Mouse (Mus musculus): ENCODE results near the gene Vps45. TPM values are rescaled to one million over a fixed set of nuclear protein-coding genes. Genes with fewer than 3 reads are reported as not detected.

Gene Vps45
- polyA plus RNA-seq, 1 experiment from 2014 or later = 28.5 TPM

DNA sequence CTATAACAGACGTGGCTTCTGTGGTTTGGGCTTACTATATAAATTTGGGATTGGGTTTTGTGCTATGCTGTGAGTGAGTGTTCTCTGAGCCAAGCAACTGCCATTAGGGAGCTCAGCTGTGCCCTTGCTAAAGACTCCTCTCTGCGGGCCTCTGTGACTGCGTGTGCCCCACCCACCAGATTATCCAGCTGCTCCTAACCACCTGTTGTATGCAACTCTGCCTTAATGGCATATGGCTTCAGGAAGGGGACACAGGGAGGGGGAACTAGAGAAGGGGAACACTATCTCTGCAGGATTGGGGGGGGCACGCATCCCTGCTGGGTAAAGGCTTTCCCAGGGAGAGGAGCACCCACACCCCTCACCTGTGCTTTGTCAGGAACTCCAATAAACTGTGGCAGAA, 25.2 kb downstream of the Vps45 start:
- ATAC-seq = no peak
- H3K4me2 ChIP-seq (ENCODE audit: low read depth, low read length) = no peak overlapping the region
- H3K9ac ChIP-seq (ENCODE audit: low read depth, low read length) = no peak overlapping the region
- H3K27me3 ChIP-seq (replicated peaks; ENCODE audit: control insufficient read depth, insufficient read depth, low read length) = no peaks in the 10 kb centered on the region
- H3K4me1 ChIP-seq (ENCODE audit: control insufficient read depth, insufficient read depth, low read length) = no peaks in the 10 kb centered on the region; the same call in 1 of the 2 replicates
- WGBS = 71% methylated on average over 4 of the region's 4 CpGs
- H3K27ac ChIP-seq (ENCODE audit: low read length) = no peak overlapping the region
- no peak overlapping the region for H3K4me3 ChIP-seq (ENCODE audit: low read length)
- H3K9me3 ChIP-seq (ENCODE audit: control insufficient read depth, low read length) = no peaks in the 10 kb centered on the region
- 0 out of 2 replicates have a peak, but pooled peaks cover 2% of the 10 kb centered on the region for H3K36me3 ChIP-seq (ENCODE audit: control insufficient read depth, insufficient read depth, low read length)

DNA sequence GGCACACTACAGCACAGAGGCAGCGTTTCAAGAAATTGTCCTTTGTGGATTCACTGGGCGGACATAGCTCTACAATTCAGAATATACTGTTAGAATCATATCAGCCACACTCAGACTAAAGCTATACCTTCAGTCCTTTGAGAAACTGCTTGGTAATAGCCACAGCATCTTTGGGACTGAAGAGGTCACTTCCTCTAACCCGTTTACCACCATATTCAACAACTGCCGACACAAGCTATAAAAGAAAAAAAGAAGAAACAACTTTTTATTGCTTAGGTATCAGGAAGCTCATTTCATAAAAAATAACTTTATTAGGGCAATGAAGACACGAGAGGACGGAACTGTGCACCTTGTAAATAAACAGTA, 25.6 kb downstream of the Vps45 start:
- Histone ChIP-seq H3K36me3 (ENCODE audit: control insufficient read depth, insufficient read depth, low read length) (0 out of 2 replicates have a peak, but pooled peaks cover 2% of the 10 kb centered on the region), H3K27ac (ENCODE audit: low read length) (no peak overlapping the region), H3K9ac (ENCODE audit: low read depth, low read length) (no peak overlapping the region), H3K27me3 (replicated peaks; ENCODE audit: control insufficient read depth, insufficient read depth, low read length) (no peaks in the 10 kb centered on the region), H3K4me2 (ENCODE audit: low read depth, low read length) (no peak overlapping the region), H3K4me3 (ENCODE audit: low read length) (no peak overlapping the region), H3K9me3 (ENCODE audit: control insufficient read depth, low read length) (no peaks in the 10 kb centered on the region), H3K4me1 (ENCODE audit: control insufficient read depth, insufficient read depth, low read length) (no peaks in the 10 kb centered on the region; the same call in 1 of the 2 replicates)
- 77% methylated on average over 6 of the region's 6 CpGs for WGBS
- no peak for ATAC-seq

DNA sequence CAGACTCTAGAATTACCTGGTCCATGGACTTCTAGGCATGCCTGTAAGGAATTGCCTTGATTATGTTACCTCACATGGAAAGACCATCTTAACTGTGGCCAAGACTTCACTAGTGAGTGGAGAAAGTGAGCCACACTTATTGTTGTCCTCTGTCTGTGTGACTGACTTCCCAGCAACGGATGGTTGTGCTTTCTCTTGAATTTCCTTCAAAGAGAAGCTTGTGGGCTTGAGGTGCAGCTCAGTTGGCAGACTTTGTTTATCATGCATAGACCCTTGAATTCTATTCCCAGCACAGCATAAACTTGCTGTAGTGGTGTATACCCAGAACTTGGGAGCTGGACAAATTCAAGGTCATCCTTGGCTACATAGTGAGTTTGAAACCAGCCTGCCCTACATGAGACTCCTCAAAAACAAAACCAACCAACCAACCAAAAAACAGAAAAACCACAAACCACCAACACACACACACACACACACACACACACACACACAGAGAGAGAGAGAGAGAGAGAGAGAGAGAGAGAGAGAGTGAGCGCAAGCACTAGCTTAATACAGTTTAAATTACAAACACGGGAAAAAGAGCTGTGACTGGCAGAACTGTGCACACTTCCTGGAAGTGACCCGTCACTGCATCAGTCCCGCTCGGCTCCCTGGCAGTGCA, 26.1 kb downstream of the Vps45 start:
- Histone ChIP-seq H3K27me3 (replicated peaks; ENCODE audit: control insufficient read depth, insufficient read depth, low read length) (no peaks in the 10 kb centered on the region), H3K9ac (ENCODE audit: low read depth, low read length) (no peak overlapping the region), H3K4me3 (ENCODE audit: low read length) (no peak overlapping the region), H3K27ac (ENCODE audit: low read length) (no peak overlapping the region), H3K36me3 (ENCODE audit: control insufficient read depth, insufficient read depth, low read length) (0 out of 2 replicates have a peak, but pooled peaks cover 2% of the 10 kb centered on the region), H3K4me2 (ENCODE audit: low read depth, low read length) (no peak overlapping the region), H3K9me3 (ENCODE audit: control insufficient read depth, low read length) (no peaks in the 10 kb centered on the region), H3K4me1 (ENCODE audit: control insufficient read depth, insufficient read depth, low read length) (no peaks in the 10 kb centered on the region; the same call in 1 of the 2 replicates)
- 81% methylated on average over 6 of the region's 6 CpGs for WGBS
- no peak for ATAC-seq

DNA sequence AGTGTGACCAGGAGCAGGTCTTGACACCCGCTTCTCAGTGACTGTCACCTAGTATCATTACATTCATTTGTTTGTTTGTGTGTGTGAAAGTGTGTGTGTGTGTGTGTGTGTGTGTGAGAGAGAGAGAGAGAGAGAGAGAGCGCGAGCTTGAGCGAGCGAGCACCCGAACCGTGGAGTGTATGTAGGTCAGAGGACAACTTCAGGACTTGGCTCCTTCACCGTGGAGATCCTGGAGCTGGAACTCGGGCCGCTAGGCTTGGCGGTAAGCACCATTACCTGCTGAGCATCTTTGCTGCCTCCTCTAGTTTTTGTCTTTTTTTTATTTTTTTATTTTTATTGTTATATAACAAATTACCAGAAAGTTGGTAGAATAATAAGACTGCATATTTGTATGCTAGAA, 28.5 kb downstream of the Vps45 start:
- H3K27me3 ChIP-seq (replicated peaks; ENCODE audit: control insufficient read depth, insufficient read depth, low read length) = no peaks in the 10 kb centered on the region
- ATAC-seq = no peak
- no peaks in the 10 kb centered on the region for H3K9me3 ChIP-seq (ENCODE audit: control insufficient read depth, low read length)
- H3K36me3 ChIP-seq (ENCODE audit: control insufficient read depth, insufficient read depth, low read length) = no peaks in the 10 kb centered on the region
- WGBS = 92% methylated on average over 11 of the region's 11 CpGs
- H3K4me3 ChIP-seq (ENCODE audit: low read length) = no peak overlapping the region
- no peak overlapping the region for H3K9ac ChIP-seq (ENCODE audit: low read depth, low read length)
- H3K4me2 ChIP-seq (ENCODE audit: low read depth, low read length) = no peak overlapping the region
- H3K27ac ChIP-seq (ENCODE audit: low read length) = no peak overlapping the region
- no peaks in the 10 kb centered on the region; the same call in 1 of the 2 replicates for H3K4me1 ChIP-seq (ENCODE audit: control insufficient read depth, insufficient read depth, low read length)

DNA sequence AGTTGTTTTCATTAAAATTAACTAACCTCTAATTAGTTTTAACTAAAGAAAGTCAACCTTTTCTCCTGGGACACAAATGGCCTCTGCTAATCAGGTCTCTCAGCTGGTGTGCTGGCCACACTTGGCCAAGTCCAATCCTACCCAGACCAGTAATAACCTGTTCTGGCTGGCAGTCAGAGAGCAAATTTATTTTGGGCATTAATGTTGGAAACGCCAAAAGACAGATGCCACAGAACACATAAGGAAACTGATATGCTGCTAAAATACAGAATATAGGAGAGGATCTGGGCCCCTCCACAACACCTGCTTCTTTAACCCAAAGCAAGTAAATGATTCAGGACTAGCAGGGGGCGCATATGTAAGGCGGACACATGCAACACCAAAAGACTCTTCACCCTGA, 28.9 kb downstream of the Vps45 start:
- no peaks in the 10 kb centered on the region for H3K27me3 ChIP-seq (replicated peaks; ENCODE audit: control insufficient read depth, insufficient read depth, low read length)
- no peak overlapping the region for H3K27ac ChIP-seq (ENCODE audit: low read length)
- no peaks in the 10 kb centered on the region for H3K36me3 ChIP-seq (ENCODE audit: control insufficient read depth, insufficient read depth, low read length)
- WGBS = 80% methylated on average over 3 of the region's 3 CpGs
- no peaks in the 10 kb centered on the region; the same call in 1 of the 2 replicates for H3K4me1 ChIP-seq (ENCODE audit: control insufficient read depth, insufficient read depth, low read length)
- no peak overlapping the region for H3K9ac ChIP-seq (ENCODE audit: low read depth, low read length)
- no peak overlapping the region for H3K4me2 ChIP-seq (ENCODE audit: low read depth, low read length)
- ATAC-seq = no peak
- H3K4me3 ChIP-seq (ENCODE audit: low read length) = no peak overlapping the region
- H3K9me3 ChIP-seq (ENCODE audit: control insufficient read depth, low read length) = no peaks in the 10 kb centered on the region

DNA sequence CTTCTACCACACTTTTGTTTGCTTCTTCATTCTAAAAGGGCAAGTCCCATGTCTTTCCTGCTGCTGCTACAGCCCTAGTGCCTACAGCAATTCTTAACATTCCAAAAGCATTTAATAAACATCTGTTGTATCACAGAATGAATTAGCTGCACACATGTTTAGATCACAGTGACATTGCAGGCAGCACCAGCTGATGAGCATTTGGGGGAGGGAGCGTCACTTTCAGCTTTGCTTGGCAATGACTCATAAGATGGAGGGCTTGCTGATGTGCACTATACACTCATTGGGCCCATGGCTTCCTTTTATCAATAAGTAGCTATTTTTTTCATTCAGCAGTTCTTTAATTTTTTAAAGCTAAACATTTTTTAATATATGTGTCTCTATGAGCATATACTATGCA, 30.4 kb downstream of the Vps45 start:
- H3K4me2 ChIP-seq (ENCODE audit: low read depth, low read length) = no peak overlapping the region
- no peaks in the 10 kb centered on the region for H3K27me3 ChIP-seq (replicated peaks; ENCODE audit: control insufficient read depth, insufficient read depth, low read length)
- H3K9me3 ChIP-seq (ENCODE audit: control insufficient read depth, low read length) = no peaks in the 10 kb centered on the region
- no peak overlapping the region for H3K4me3 ChIP-seq (ENCODE audit: low read length)
- H3K36me3 ChIP-seq (ENCODE audit: control insufficient read depth, insufficient read depth, low read length) = no peaks in the 10 kb centered on the region
- ATAC-seq = no peak; the same call in 1 of the 2 replicates
- no peak overlapping the region for H3K27ac ChIP-seq (ENCODE audit: low read length)
- no peak overlapping the region for H3K9ac ChIP-seq (ENCODE audit: low read depth, low read length)
- no peaks in the 10 kb centered on the region; the same call in 1 of the 2 replicates for H3K4me1 ChIP-seq (ENCODE audit: control insufficient read depth, insufficient read depth, low read length)
- WGBS = 62% methylated on average over 1 of the region's 1 CpGs

DNA sequence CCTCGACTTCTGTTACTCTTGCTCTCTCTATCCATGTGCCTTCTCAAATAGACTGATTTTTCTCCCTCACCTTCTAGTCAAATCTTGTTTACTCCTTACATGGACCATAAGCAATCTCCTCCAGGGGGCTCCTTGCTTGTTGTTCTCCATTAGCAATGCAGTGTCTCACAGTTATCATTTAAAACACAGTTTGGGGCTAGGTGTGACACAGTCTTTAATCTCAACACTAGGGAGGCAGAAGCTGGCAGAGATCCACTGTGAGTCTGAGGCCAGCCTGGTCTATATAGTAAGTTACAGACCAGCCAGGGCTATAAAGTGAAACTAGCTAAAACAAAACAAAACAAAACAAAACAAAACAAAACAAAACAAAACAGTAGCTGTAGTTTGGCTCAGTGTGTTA, 31.1 kb downstream of the Vps45 start:
- Histone ChIP-seq H3K36me3 (ENCODE audit: control insufficient read depth, insufficient read depth, low read length) (no peaks in the 10 kb centered on the region), H3K9me3 (ENCODE audit: control insufficient read depth, low read length) (no peaks in the 10 kb centered on the region), H3K27me3 (replicated peaks; ENCODE audit: control insufficient read depth, insufficient read depth, low read length) (no peaks in the 10 kb centered on the region), H3K27ac (ENCODE audit: low read length) (no peak overlapping the region), H3K4me2 (ENCODE audit: low read depth, low read length) (no peak overlapping the region), H3K4me3 (ENCODE audit: low read length) (no peak overlapping the region), H3K9ac (ENCODE audit: low read depth, low read length) (no peak overlapping the region), H3K4me1 (ENCODE audit: control insufficient read depth, insufficient read depth, low read length) (no peaks in the 10 kb centered on the region)
- ATAC-seq = no peak
- 81% methylated on average over 1 of the region's 1 CpGs for WGBS

DNA sequence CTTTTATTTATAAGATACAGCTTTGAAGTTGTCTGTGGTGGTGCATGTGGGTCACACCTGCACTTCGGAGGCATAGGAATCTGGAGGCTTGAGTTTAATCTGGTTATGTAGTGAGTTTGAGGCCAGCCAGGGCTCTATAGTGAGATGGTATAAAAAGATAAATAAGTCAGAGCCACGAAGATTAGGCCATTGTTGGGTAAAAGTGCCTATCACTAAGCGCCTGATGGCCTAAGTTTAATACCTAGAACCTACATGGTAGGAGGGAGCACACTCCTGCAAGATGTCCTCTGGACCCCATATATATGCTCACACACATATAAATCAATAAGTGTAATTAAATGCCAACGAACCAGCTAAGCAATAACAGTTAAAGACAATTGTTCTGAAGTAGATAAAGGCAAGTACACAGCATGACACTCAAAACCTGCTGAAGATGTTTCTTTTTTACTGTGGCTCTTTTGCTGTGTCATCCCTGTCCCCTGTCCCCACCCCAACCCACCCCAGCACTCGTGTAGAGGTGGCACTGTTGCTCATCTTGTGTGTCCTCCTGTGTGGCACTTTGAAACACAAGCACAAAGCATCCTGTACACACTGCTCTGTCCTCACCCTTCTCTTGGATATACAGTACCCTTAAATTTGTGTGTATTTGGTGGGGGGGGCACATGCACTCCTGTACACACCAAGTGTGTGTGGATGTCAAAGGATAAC, 36.7 kb downstream of the Vps45 start:
- 68% methylated on average over 5 of the region's 5 CpGs for WGBS

DNA sequence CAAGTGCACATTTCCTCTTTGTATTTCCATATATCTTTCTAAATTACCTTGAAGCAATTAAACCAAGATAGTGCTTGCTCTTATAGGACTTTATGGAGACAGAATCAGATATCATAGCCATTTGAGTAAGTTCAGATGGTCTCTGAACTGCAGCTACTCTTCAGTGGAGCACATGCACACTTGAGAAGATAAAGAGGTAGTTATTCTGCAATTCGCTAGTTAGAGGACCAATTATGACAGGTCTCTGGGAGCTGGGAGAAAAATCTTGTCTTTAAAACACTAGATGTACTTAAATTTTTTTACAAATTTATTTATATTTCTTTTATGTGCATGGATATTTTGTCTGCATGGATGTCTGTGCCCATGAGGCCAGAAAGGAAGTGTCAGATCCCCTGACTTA, 37.5 kb downstream of the Vps45 start:
- 74% methylated on average over 1 of the region's 1 CpGs for WGBS

More for the DNA sequence above, 36.7 kb downstream of the Vps45 start:
- Histone ChIP-seq H3K9ac (ENCODE audit: low read depth, low read length) (no peak overlapping the region), H3K4me3 (ENCODE audit: low read length) (no peak overlapping the region), H3K36me3 (ENCODE audit: control insufficient read depth, insufficient read depth, low read length) (no peaks in the 10 kb centered on the region), H3K4me1 (ENCODE audit: control insufficient read depth, insufficient read depth, low read length) (no peaks in the 10 kb centered on the region), H3K27me3 (replicated peaks; ENCODE audit: control insufficient read depth, insufficient read depth, low read length) (no peaks in the 10 kb centered on the region), H3K27ac (ENCODE audit: low read length) (no peak overlapping the region), H3K4me2 (ENCODE audit: low read depth, low read length) (no peak overlapping the region), H3K9me3 (ENCODE audit: control insufficient read depth, low read length) (no peaks in the 10 kb centered on the region)
- no peak for ATAC-seq

More for the DNA sequence above, 37.5 kb downstream of the Vps45 start:
- no peaks in the 10 kb centered on the region for H3K4me1 ChIP-seq (ENCODE audit: control insufficient read depth, insufficient read depth, low read length)
- no peak overlapping the region for H3K9ac ChIP-seq (ENCODE audit: low read depth, low read length)
- no peak overlapping the region for H3K27ac ChIP-seq (ENCODE audit: low read length)
- H3K27me3 ChIP-seq (replicated peaks; ENCODE audit: control insufficient read depth, insufficient read depth, low read length) = no peaks in the 10 kb centered on the region
- no peak for ATAC-seq
- no peaks in the 10 kb centered on the region for H3K9me3 ChIP-seq (ENCODE audit: control insufficient read depth, low read length)
- H3K4me2 ChIP-seq (ENCODE audit: low read depth, low read length) = no peak overlapping the region
- H3K36me3 ChIP-seq (ENCODE audit: control insufficient read depth, insufficient read depth, low read length) = no peaks in the 10 kb centered on the region
- H3K4me3 ChIP-seq (ENCODE audit: low read length) = no peak overlapping the region
